ENCODE assay signal across 24 mouse cellular contexts in genomic region chr17:13174029-13174428, GRCm38 (mm10). TPM values are rescaled to one million over a fixed set of nuclear protein-coding genes. Genes with fewer than 3 reads are reported as not detected.
DNase-seq lines count a peak whose midpoint lies in the region; ATAC-seq and TF ChIP-seq lines count a peak whose summit lies in the region.
"Not testable (repeated sequence)": the region's sequence is repeated elsewhere in the genome, so short reads cannot be mapped to it uniquely, and the experiment has no call there.
"Had no signal": no experiment of that assay in that cellular context is flagged by ENCODE, and none has a peak within 500 bp of the region (broad histone marks: within the 10 kb centered on the region; RNA-seq: fewer than 3 reads in every experiment).

No protein-coding gene starts in this region.

- not testable (repeated sequence) for H3K27ac ChIP-seq in layer of hippocampus, adult 2 months

- peak; percentile 8; the same call in 1 of the 2 replicates for TF ChIP-seq CTCF in layer of hippocampus, adult 2 months (conservative IDR thresholded peaks at IDR 0.05)

- ATAC-seq in granulocyte monocyte progenitor cell, adult 5-6 weeks (replicated peaks; ENCODE audit: poor library complexity, severe bottlenecking), result peak; percentile 88
- peak; percentile 68 for ATAC-seq in inflammation-experienced regulatory T-cells, adult 6 months
- peak; percentile 92 for ATAC-seq in megakaryocyte progenitor cell, adult 5-6 weeks (replicated peaks; ENCODE audit: poor library complexity)

- H3K4me3 ChIP-seq in layer of hippocampus, adult 2 months, result not testable (repeated sequence)

- peak; percentile 14 for DNase-seq in adrenal gland, postnatal 10 days
- not testable (repeated sequence) for DNase-seq in layer of hippocampus, adult 2 months (ENCODE audit: low spot score in 2 of 2)
- peak; percentile 34 to 36 for DNase-seq in natural killer cell, adult 2 months (ENCODE audit: low spot score in 2 of 2)
- peak; percentile 13 for DNase-seq in thymus, postnatal 25 days

RNA-seq across cellular contexts. Expression of gene Unc93a, which starts 42.4 kb away (rescaled TPM):
- total RNA-seq in adrenal gland, postnatal 10 days (2021), result under 1 TPM; 0.27 to 0.39 TPM
- total RNA-seq in granulocyte monocyte progenitor cell, adult 5-6 weeks (2014; fragmentation: Nextera tagmentation), result not detected in 2 replicates
- total RNA-seq in granulocyte monocyte progenitor cell, adult 5-6 weeks (2017), result not detected in 2 replicates
- polyA plus RNA-seq in inflammation-experienced regulatory T-cells, adult 6 months (2017; shearing (Covaris generic)), result not detected
- total RNA-seq in layer of hippocampus, adult 2 months (2021), result not detected
- total RNA-seq in megakaryocyte progenitor cell, adult 5-6 weeks (2015), result not detected in 2 replicates
- total RNA-seq in megakaryocyte progenitor cell, adult 5-6 weeks (2017), result 0.17 TPM in 1 of 2 replicates, not detected in the other
- total RNA-seq: gastrocnemius, adult 8-10 months; gastrocnemius, postnatal 36 days; heart, adult 2 months; heart, postnatal 14 days had no signal
- polyA plus RNA-seq: cerebellum, adult 2 months; embryonic facial prominence, embryonic 11.5 days; embryonic facial prominence, embryonic 15.5 days; erythroblast, embryonic 14.5 days; forebrain, embryonic 10.5 days; forebrain, embryonic 14.5 days; G1E; heart, embryonic 11.5 days; heart, embryonic 15.5 days; hindbrain, embryonic 10.5 days; hindbrain, embryonic 14.5 days had no signal

RNA-seq across cellular contexts. Expression of gene Smok2a, which starts 47.0 kb away (rescaled TPM):
- not detected for total RNA-seq in adrenal gland, postnatal 10 days (2021)
- not detected in 2 replicates for total RNA-seq in granulocyte monocyte progenitor cell, adult 5-6 weeks (2014; fragmentation: Nextera tagmentation)
- total RNA-seq in granulocyte monocyte progenitor cell, adult 5-6 weeks (2017), result not detected in 2 replicates
- polyA plus RNA-seq in inflammation-experienced regulatory T-cells, adult 6 months (2017; shearing (Covaris generic)), result not detected
- total RNA-seq in layer of hippocampus, adult 2 months (2021), result not detected
- not detected in 2 replicates for total RNA-seq in megakaryocyte progenitor cell, adult 5-6 weeks (2015)
- not detected in 2 replicates for total RNA-seq in megakaryocyte progenitor cell, adult 5-6 weeks (2017)
- total RNA-seq: adrenal gland, adult 18-20 months; adrenal gland, postnatal 36 days; gastrocnemius, adult 8-10 months; gastrocnemius, postnatal 36 days; heart, adult 2 months; heart, postnatal 14 days had no signal
- polyA plus RNA-seq: cerebellum, adult 2 months; embryonic facial prominence, embryonic 11.5 days; embryonic facial prominence, embryonic 15.5 days; erythroblast, embryonic 14.5 days; forebrain, embryonic 10.5 days; forebrain, embryonic 14.5 days; G1E; heart, adult 2 months; heart, embryonic 11.5 days; heart, embryonic 15.5 days; hindbrain, embryonic 10.5 days; hindbrain, embryonic 14.5 days had no signal

RNA-seq across cellular contexts. Expression of gene Smok2b, which starts 56.0 kb away (rescaled TPM):
- not detected for total RNA-seq in adrenal gland, postnatal 10 days (2021)
- not detected in 2 replicates for total RNA-seq in granulocyte monocyte progenitor cell, adult 5-6 weeks (2014; fragmentation: Nextera tagmentation)
- not detected in 2 replicates for total RNA-seq in granulocyte monocyte progenitor cell, adult 5-6 weeks (2017)
- polyA plus RNA-seq in inflammation-experienced regulatory T-cells, adult 6 months (2017; shearing (Covaris generic)), result not detected
- total RNA-seq in layer of hippocampus, adult 2 months (2021), result not detected
- not detected in 2 replicates for total RNA-seq in megakaryocyte progenitor cell, adult 5-6 weeks (2015)
- not detected in 2 replicates for total RNA-seq in megakaryocyte progenitor cell, adult 5-6 weeks (2017)
- total RNA-seq: adrenal gland, adult 18-20 months; adrenal gland, postnatal 36 days; gastrocnemius, adult 8-10 months; gastrocnemius, postnatal 36 days; heart, adult 2 months; heart, postnatal 14 days had no signal
- polyA plus RNA-seq: cerebellum, adult 2 months; embryonic facial prominence, embryonic 11.5 days; embryonic facial prominence, embryonic 15.5 days; erythroblast, embryonic 14.5 days; forebrain, embryonic 10.5 days; forebrain, embryonic 14.5 days; G1E; heart, adult 2 months; heart, embryonic 11.5 days; heart, embryonic 15.5 days; hindbrain, embryonic 10.5 days; hindbrain, embryonic 14.5 days had no signal
